Mouse (Mus musculus) intestine, embryonic 14.5 days (tissue): ENCODE measurements at regions not wholly inside any gene's neighbourhood (a gene's known extent, or its start where the extent isn't known, plus 50 kb on each side); places are given as distances from the start of the nearest gene placed in this dataset.

Source experiments
- ATAC-seq: fragments of 200-750 bp; cut with Nextera tagmentation; replicated peaks from 2 replicates; pipeline ENCODE4 v1.8.0; 2017; ENCODE audit warnings: low read depth, moderate number of reproducible peaks, moderate TSS enrichment, moderate library complexity; ENCODE audit not compliant: low FRiP score, low TSS enrichment
- DNase-seq: peaks from one replicate; pipeline ENCODE4 v3.0.0-alpha.2; 2018; ENCODE audit warnings: low spot score
- H3K27ac ChIP-seq: fragments of 300-500 bp; sonication (generic); 2 replicates; pipeline ENCODE4 v1.5.1; 2014; ENCODE audit warnings: low read depth, mild to moderate bottlenecking, control low read depth
- H3K27me3 ChIP-seq: fragments of 300-500 bp; sonication (generic); replicated peaks from 2 replicates; pipeline ENCODE4 v1.6.1; 2014; ENCODE audit warnings: low read length, control low read depth; ENCODE audit not compliant: control insufficient read depth, insufficient read depth
- H3K36me3 ChIP-seq: fragments of 300-500 bp; sonication (generic); 2 replicates; pipeline ENCODE4 v1.6.1; 2014; ENCODE audit warnings: low read length, control low read depth; ENCODE audit not compliant: control insufficient read depth, insufficient read depth
- H3K4me1 ChIP-seq: fragments of 300-500 bp; sonication (generic); replicated peaks from 2 replicates; pipeline ENCODE4 v1.6.1; 2014; ENCODE audit warnings: low read length, control low read depth, mixed read lengths; ENCODE audit not compliant: control insufficient read depth, insufficient read depth
- H3K4me2 ChIP-seq: fragments of 300-500 bp; sonication (generic); 2 replicates; pipeline ENCODE4 v1.6.1; 2014; ENCODE audit warnings: low read length
- H3K4me3 ChIP-seq: fragments of 300-500 bp; sonication (generic); 2 replicates; pipeline ENCODE4 v1.5.1; 2014; ENCODE audit warnings: low read depth, low read length, control low read depth, mixed read lengths
- H3K9ac ChIP-seq: fragments of 300-500 bp; sonication (generic); 2 replicates; pipeline ENCODE4 v1.6.1; 2014; ENCODE audit warnings: mild to moderate bottlenecking, low read length
- H3K9me3 ChIP-seq: fragments of 300-500 bp; sonication (generic); 2 replicates; pipeline ENCODE4 v1.6.1; 2016; ENCODE audit warnings: low read length, control low read depth; ENCODE audit not compliant: control insufficient read depth
- WGBS: fragments of 180-500 bp; shearing (Covaris S2); extraction: QIAGEN DNeasy Blood & Tissue Kit; methylation state at CpG from one replicate; pipeline ENCODE4 v1.1.7; 2014; 5-methylcytosine and 5-hydroxymethylcytosine counted together

DNA sequence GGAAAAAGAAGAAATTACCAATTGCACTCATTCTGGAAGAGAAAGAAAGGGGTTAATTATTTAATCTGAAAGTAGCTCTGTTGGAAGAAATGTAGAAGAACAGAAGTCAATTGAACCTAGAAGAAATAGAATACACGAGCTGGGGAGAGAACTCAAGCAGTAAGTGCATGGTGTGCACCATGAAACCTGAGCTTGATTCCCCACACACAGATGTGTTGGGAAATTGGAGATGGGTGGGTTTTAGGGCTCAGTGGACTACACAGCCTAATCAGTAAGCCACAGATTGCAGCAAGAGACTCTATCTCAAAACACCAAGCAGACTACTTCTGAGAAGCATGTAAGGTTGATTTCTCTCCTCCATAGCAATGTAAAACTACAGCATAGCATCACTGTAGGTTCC lies 70.6 kb upstream of the Slc13a1 start:
- ATAC-seq: no peak
- Histone ChIP-seq H3K4me1 (no peaks in the 10 kb centered on the region), H3K27ac (no peak overlapping the region), H3K9me3 (no peaks in the 10 kb centered on the region), H3K9ac (no peak overlapping the region), H3K27me3 (no peaks in the 10 kb centered on the region), H3K4me2 (no peak overlapping the region), H3K36me3 (no peaks in the 10 kb centered on the region), H3K4me3 (no peak overlapping the region)
- DNase-seq: no peak
- WGBS: 35% methylated on average over 1 of the region's 1 CpGs

DNA sequence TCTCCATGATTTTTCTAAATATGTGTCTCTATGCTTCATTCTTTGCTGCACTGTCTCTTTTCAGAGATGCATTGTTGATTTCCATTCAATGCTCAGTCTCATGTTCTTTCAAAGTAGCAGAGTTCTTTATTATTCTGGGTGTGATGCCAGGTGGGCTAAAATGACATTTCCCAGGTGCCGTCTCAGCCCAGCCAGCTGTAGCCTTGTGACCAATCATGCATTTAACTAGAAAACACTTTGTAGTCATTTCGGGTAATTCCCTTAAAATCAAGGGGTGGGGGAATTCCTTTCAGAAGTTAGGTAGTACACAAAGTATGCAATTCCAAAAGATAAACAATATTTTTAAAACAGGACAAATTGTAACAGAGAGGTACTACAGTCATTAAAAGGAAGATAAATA lies 70.2 kb upstream of the Slc13a1 start:
- no peaks in the 10 kb centered on the region for H3K36me3 ChIP-seq
- no peak for ATAC-seq
- no peak for DNase-seq
- no peak overlapping the region for H3K9ac ChIP-seq
- H3K4me2 ChIP-seq: no peak overlapping the region
- H3K27ac ChIP-seq: no peak overlapping the region
- H3K27me3 ChIP-seq: no peaks in the 10 kb centered on the region
- no peaks in the 10 kb centered on the region for H3K4me1 ChIP-seq
- H3K4me3 ChIP-seq: no peak overlapping the region
- 70% methylated on average over 2 of the region's 2 CpGs for WGBS
- no peaks in the 10 kb centered on the region for H3K9me3 ChIP-seq

GRCm38 (mm10) chr6:24233626-24234025 lies 65.7 kb upstream of the Slc13a1 start:
- Histone ChIP-seq H3K4me1 (no peaks in the 10 kb centered on the region), H3K36me3 (no peaks in the 10 kb centered on the region), H3K27ac (no peak overlapping the region), H3K9me3 (no peaks in the 10 kb centered on the region), H3K27me3 (no peaks in the 10 kb centered on the region), H3K9ac (no peak overlapping the region), H3K4me2 (no peak overlapping the region), H3K4me3 (no peak overlapping the region)
- ATAC-seq (no peak), DNase-seq (no peak)
- 74% methylated on average over 2 of the region's 2 CpGs for WGBS

DNA sequence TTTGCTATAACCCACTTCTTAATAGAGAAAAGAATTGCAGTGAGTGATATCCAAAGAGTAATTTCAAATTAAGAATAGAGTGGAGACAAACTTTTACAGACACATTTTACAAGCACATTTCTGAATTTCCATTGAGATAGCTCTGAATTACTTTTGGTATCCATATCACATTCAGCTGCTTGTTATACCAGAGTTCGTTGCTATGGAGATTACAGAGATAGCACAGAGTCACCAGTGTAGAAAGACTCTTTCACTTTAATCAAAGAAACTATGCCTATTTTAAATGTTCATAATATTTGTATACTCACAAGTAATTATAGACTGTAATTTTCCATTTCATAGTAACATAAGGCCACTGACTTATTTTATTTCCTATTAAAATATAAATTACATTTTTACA lies 52.7 kb upstream of the Slc13a1 start:
- ATAC-seq (no peak), DNase-seq (no peak)
- H3K4me3 ChIP-seq: no peak overlapping the region
- H3K9ac ChIP-seq: no peak overlapping the region
- H3K36me3 ChIP-seq: no peaks in the 10 kb centered on the region
- WGBS: 72% methylated on average over 1 of the region's 1 CpGs
- H3K27me3 ChIP-seq: no peaks in the 10 kb centered on the region
- H3K4me1 ChIP-seq: no peaks in the 10 kb centered on the region
- H3K9me3 ChIP-seq: no peaks in the 10 kb centered on the region
- H3K4me2 ChIP-seq: no peak overlapping the region
- H3K27ac ChIP-seq: no peak overlapping the region

DNA sequence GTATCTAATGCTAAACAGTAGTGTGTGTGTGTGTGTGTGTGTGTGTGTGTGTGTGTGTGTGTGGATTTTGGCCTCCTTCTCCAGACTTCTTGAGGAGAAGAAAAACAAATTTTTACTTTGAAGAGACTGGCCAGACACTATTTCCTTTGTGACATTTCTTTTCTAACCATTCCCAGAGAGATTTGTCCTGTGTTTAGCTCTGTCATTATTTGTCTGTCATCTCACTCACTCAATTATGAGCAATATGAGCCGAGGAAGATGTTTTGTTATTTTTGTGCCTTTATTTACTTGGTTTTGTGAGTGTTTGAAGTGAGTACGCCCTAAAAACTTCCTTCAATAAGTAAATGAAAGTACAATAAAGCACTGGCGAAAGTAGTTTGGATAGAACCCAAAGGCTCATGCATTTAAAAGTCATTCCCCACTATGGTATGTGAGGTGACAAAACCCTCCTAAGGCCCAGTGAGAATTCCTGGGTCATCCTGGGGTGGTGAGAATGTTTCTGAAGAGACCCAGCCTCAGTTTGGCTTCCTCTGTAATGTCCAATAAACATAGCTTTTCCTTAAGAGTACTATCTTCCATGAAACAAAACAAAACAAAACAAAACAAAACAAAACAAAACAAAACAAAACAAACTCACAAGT lies 52.1 kb upstream of the Slc13a1 start:
- H3K9me3 ChIP-seq: no peaks in the 10 kb centered on the region
- H3K4me2 ChIP-seq: no peak overlapping the region
- no peak overlapping the region for H3K9ac ChIP-seq
- H3K27me3 ChIP-seq: no peaks in the 10 kb centered on the region
- no peaks in the 10 kb centered on the region for H3K4me1 ChIP-seq
- H3K27ac ChIP-seq: no peak overlapping the region
- no peak overlapping the region for H3K4me3 ChIP-seq
- DNase-seq (no peak), ATAC-seq (no peak)
- 67% methylated on average over 3 of the region's 3 CpGs for WGBS
- H3K36me3 ChIP-seq: no peaks in the 10 kb centered on the region
